Mouse (Mus musculus) adipocyte (in vitro differentiated cells): ENCODE results near the gene Olfr905.

Experiments
- DNase-seq: peaks from one replicate; pipeline ENCODE4 v3.0.0-alpha.2; 2016; ENCODE audit warnings: low spot score

Gene Olfr905

GRCm38 (mm10) chr9:38470807-38471206, at the start of gene Olfr905:
Gene Olfr905, plus strand, starts transcription at chr9:38471107.
- DNase-seq: no peak

DNA sequence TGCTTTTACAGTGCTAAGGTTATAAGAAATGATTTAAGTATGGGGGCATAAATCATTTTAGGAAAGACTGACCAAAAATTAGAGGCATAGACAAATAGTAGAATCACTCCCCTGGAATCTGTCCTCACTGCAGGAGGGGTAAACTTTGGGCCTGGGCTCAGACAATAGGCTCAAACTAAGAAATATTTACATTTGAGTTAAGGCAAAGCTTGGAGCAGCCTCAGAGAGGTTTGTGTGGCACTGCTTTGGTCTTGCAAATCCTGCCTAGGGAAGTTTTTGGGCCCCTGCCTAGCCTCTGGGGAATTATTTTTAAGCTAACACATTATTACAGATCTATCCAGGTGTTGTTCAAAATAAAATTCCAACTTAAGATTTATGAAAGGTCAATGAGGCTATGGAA, 47.1 kb upstream of the Olfr905 start:
- DNase-seq: no peak

DNA sequence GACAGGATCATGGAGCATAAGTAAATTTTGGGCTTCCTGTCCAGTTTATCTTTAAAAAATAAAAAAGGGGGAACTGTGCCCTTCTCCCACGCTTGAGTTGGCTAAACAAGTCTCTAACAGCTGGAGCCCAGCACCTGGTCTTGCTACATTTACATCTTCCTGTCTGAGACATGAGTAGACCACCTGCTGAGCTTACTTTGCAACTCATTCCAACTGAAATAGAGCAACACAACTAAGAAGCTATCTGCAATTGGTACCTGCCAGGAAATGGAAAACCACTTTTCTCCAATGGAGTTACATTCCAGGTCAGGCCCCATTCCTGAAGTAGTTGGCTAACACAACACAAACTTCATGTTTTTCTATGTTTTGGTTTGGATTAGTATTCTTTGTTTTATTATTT, 43.9 kb upstream of the Olfr905 start:
- DNase-seq: no peak

GRCm38 (mm10) chr9:38429155-38429554, 41.8 kb upstream of the Olfr905 start, which contains the start of gene Olfr901:
Gene Olfr901, plus strand, starts transcription at chr9:38429455.
- no peak for DNase-seq

GRCm38 (mm10) chr9:38447352-38447751, 23.6 kb upstream of the Olfr905 start, which contains the start of gene Olfr902:
Gene Olfr902, plus strand, starts transcription at chr9:38447652.
- no peak for DNase-seq

DNA sequence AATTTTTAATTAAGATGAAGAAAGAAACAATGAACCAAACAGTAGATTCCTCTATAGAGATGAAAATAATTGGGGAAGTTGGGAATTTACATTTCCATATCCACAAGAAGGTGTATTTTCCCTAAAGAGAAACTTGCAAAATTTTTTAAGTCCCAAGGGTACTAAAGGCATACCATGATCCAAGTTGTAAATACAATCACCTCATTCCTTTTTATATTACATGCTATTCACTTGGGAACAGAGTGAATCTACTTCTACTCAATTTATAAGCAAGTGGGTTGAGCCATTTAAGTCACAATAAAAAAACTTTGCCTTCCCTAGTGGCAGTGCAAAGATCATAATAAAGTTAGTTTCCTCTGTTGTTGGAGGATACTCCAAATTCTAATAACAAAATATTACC, 8.1 kb upstream of the Olfr905 start, which contains the start of gene Olfr904:
Olfr904 (plus strand) TSS at position 301 of the 400 bp plus-strand sequence.
- no peak for DNase-seq

DNA sequence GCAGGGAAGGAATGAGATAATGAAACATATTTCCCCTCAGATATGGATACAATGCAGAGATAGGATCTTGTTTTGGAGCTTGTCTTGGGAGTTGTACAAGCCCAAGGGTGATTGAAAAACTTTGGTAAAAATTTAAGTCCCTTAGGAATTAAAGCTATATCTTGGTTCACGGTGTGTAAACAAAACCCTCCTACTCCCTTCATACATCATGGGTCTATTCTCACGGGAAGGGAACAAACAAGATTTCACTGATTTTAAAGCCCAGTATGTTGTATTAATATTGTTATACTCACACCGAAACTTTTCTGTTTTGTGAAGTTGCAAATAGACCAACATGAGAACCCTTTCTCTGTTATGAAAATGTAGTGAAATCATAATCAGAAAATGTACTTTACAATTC, 15.9 kb downstream of the Olfr905 start, which contains the start of gene Olfr906:
Olfr906 (plus strand) TSS at position 301 of the 400 bp plus-strand sequence.
- no peak for DNase-seq

- no peak for DNase-seq
Measured at GRCm38 (mm10) chr9:38495501-38495900, 24.6 kb downstream of the Olfr905 start, which contains the start of gene Olfr907. Gene Olfr907, plus strand, starts transcription at chr9:38495801.

DNA sequence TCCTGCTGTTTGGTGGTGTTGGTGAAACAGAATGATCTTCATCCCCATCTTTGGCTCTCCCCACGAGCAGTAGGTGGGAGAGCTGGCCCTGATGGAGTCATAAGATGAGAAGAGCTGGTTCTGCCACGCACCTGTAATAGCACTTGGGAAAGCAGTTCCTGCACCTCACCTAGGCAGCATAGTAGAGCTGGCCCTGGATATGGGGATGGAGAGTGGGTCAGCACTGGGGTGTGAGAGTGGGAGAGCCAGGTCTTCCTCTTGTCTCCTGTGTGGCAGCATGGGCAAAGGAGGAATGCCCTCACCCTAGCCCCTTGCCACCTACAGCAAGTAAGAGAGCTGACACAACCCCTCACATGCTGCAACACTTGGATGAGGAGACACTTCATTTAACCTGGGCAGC, 41.4 kb downstream of the Olfr905 start:
- no peak for DNase-seq

DNA sequence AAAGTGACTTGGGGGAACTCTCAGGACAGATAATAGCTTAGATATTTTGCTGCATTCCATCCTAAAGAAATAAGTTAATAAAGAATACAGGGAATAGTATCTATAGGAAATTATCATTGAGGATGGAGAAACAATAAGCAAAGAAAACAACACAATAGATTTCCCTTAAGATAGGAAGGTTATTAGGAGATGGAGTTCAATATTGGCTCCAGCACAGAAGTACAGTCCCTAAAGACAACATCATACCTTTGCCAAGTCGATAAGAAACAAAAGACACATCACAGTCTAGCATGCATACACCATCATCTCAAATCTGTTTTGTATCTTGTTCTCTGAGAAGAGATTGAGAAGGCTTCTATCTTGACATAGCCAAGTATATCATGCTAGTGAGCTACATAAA, 50.4 kb downstream of the Olfr905 start, which contains the start of gene Olfr911-ps1:
Olfr911-ps1 (plus strand) TSS at position 301 of the 400 bp plus-strand sequence.
- DNase-seq: no peak
